Mouse (Mus musculus) heart, embryonic 13.5 days (tissue): ENCODE measurements around the gene Kras. TPM values are rescaled to one million over a fixed set of nuclear protein-coding genes. Genes with fewer than 3 reads are reported as not detected.

Experiments used
- ATAC-seq: fragments of 200-750 bp; cut with Nextera tagmentation; 2 replicates; pipeline ENCODE4 v1.8.0; 2017; ENCODE audit warnings: moderate TSS enrichment; ENCODE audit not compliant: insufficient number of reproducible peaks, low FRiP score, low TSS enrichment; ENCODE audit errors: extremely low read depth
- H3K27ac ChIP-seq: fragments of 300-500 bp; sonication (generic); replicated peaks from 2 replicates; pipeline ENCODE4 v1.5.1; 2015; ENCODE audit warnings: moderate library complexity, mild to moderate bottlenecking, inconsistent platforms
- H3K27me3 ChIP-seq: fragments of 300-500 bp; sonication (generic); replicated peaks from 2 replicates; pipeline ENCODE4 v1.6.1; 2015; ENCODE audit warnings: mild to moderate bottlenecking, inconsistent platforms
- H3K36me3 ChIP-seq: fragments of 300-500 bp; sonication (generic); 2 replicates; pipeline ENCODE4 v1.6.1; 2015; ENCODE audit warnings: mild to moderate bottlenecking, inconsistent platforms
- H3K4me1 ChIP-seq: fragments of 300-500 bp; sonication (generic); 2 replicates; pipeline ENCODE4 v1.6.1; 2015; ENCODE audit warnings: inconsistent platforms
- H3K4me2 ChIP-seq: fragments of 300-500 bp; sonication (generic); 2 replicates; pipeline ENCODE4 v1.6.1; 2015; ENCODE audit warnings: inconsistent platforms, mild to moderate bottlenecking, moderate library complexity
- H3K4me3 ChIP-seq: fragments of 300-500 bp; sonication (generic); 2 replicates; pipeline ENCODE4 v1.5.1; 2015; ENCODE audit warnings: moderate library complexity, mild to moderate bottlenecking, inconsistent platforms
- H3K9ac ChIP-seq: fragments of 300-500 bp; sonication (generic); 2 replicates; pipeline ENCODE4 v1.6.1; 2015; ENCODE audit warnings: inconsistent platforms, mild to moderate bottlenecking, moderate library complexity
- H3K9me3 ChIP-seq: fragments of 300-500 bp; sonication (generic); 2 replicates; pipeline ENCODE4 v1.6.1; 2016; ENCODE audit warnings: inconsistent platforms
- WGBS: fragments of 180-500 bp; shearing (Covaris S2); methylation state at CpG from one replicate; pipeline ENCODE4 v1.1.7; 2015; ENCODE audit warnings: mixed read lengths; 5-methylcytosine and 5-hydroxymethylcytosine counted together
- polyA plus RNA-seq: library from polyadenylated mRNA; unstranded; fragments of >200 nt; fragmentation: Nextera tagmentation; extraction: Ambion mirVana; gene quantifications from 2 replicates; pipeline ENCODE4 v1.2.1, GENCODE M21; 2015

Kras gene
- polyA plus RNA-seq, 1 experiment from 2014 or later = 33.9 TPM

DNA sequence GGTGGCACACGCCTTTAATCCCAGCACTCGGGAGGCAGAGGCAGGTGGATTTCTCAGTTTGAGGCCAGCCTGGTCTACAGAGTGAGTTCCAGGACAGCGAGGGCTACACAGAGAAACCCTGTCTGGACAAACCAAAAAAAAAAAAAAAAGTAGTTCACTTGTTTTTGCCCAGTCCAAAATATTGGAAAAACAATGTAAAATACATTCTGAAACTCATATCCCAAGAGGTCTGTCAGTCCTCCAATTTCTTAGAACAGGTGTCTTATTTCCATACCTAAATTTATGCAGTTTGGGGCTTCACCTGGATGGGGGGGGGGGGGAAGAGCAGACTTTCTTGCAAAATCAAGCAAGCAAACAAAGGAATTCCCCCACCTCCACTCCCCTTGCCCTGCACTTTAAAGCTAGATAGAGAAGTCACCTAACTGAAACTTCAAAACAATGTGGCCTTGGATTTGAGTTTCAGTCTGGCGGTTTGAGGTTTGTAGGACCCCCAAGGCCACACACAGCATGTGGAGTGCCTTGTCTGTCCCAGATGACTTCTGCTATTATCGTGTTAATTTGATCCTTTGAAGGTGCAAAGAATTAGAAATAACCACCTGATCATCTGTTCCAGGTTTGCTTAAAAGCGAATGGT lies 25.7 kb upstream of the Kras start:
- Histone ChIP-seq H3K27me3 (peaks cover 92% of the 10 kb centered on the region), H3K9me3 (no peaks in the 10 kb centered on the region), H3K9ac (peak overlapping the region; percentile 50), H3K36me3 (no peaks in the 10 kb centered on the region), H3K27ac (no peak overlapping the region), H3K4me3 (peak overlapping the region; percentile 31), H3K4me1 (peaks cover 15% of the 10 kb centered on the region), H3K4me2 (peak overlapping the region; percentile 65)
- WGBS = 40% methylated on average over 6 of the region's 6 CpGs
- ATAC-seq = no peak

DNA sequence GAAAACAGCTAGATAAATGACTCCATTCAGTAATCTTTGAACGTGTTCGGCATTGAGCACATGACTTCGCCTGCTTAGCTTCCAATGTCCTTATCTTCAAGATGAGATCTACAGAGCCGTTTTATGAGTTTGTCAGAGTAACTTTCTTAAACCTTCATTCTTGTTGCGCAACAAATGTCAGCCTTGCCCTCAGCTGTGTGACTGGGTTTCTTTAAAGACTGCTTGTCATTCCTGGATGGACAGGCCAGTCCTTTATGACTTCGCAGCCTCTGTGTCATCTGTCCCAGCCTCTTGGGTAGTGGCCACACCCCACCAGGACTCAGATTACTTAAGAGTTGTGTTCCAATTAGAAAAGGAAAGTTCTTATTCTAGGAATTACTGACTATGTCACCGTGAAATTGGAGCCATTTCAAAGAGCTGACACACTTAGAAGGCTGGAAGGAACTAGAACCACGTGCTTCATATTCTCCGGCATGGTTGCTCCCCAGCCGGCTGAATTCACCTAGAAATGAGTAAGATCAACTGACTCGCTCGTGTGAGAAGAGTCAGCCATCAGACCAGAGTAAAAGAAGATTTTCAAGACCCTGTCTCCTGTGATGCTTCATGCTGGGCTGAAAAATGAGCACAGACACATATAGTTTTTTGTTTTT lies 24.1 kb upstream of the Kras start:
- Histone ChIP-seq H3K4me2 (no peak overlapping the region), H3K27ac (no peak overlapping the region), H3K9me3 (no peaks in the 10 kb centered on the region), H3K4me3 (no peak overlapping the region), H3K9ac (no peak overlapping the region), H3K36me3 (no peaks in the 10 kb centered on the region), H3K27me3 (peaks cover 82% of the 10 kb centered on the region), H3K4me1 (peaks cover 19% of the 10 kb centered on the region)
- ATAC-seq = no peak
- WGBS = 70% methylated on average over 12 of the region's 12 CpGs

DNA sequence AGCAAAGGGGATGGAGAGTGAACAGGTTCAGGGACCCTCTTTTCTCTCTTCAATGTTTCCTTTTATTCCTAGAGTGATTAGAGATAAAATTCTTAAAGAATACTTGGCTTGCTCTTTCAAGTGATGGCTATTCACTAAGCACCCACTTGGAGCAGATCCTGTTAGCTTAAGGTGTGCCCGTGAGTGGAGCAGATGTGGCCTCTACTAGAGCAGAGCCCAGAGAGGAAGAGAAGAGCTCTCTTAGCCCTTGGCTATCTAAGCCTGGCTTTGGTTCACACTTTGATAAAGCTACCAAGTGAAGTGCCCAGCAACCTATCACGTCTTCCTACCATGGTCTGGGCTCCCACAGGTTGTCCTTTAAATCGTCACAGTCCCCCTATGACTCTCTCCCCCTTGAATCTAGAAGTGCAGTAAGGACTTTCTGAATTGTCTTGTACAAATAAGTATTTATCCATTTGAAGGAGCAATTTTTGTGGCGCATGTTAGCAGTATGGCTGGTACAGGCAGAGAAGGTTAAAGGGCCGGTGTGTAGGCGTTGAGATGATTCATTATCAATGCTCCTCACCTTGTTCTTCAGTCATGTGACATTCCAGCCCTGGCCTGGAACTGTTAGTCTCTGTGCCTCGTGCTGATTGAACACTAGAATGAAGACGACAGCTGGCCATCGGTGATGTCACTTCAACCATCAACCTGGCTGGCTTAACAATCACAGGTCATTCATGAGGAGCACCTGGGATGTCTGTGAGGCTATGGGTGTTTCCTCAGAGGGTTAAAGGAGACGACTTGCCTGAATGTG lies 22.3 kb upstream of the Kras start:
- Histone ChIP-seq H3K36me3 (no peaks in the 10 kb centered on the region), H3K27ac (no peak overlapping the region), H3K9ac (no peak overlapping the region), H3K4me2 (no peak overlapping the region), H3K27me3 (peaks cover 79% of the 10 kb centered on the region), H3K9me3 (no peaks in the 10 kb centered on the region), H3K4me1 (peaks cover 24% of the 10 kb centered on the region), H3K4me3 (no peak overlapping the region)
- WGBS = 58% methylated on average over 10 of the region's 10 CpGs
- ATAC-seq = no peak

DNA sequence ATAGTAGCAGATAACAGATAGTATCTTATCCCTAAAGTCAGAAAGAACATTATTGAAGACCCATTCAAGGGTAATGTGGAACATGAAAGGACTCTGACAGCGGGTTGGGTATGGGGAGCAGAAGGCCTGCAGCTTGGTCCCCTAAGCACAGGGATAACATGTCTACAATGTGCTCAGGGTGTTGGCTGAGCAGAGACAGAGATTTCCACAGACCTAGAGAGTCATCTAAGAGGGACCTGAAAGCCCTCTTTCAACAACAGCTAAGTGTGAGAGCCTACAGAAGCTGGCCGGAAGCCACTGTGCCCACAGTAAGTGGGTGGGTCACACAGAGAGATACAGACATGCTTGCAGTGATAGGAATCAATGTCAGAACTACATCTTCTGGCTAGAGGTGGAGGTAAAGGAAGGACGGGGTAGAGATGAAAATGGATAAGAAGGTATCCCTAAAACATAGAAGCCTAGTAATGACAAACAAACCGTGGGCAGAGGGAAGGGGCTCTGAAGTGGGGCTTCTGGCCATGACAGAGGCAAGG lies 19.3 kb upstream of the Kras start:
- Histone ChIP-seq H3K4me3 (no peak overlapping the region), H3K4me1 (0 out of 2 replicates have a peak, but pooled peaks cover 8% of the 10 kb centered on the region), H3K27me3 (peaks cover 77% of the 10 kb centered on the region), H3K9me3 (no peaks in the 10 kb centered on the region), H3K4me2 (no peak overlapping the region), H3K27ac (no peak overlapping the region), H3K9ac (no peak overlapping the region), H3K36me3 (no peaks in the 10 kb centered on the region)
- ATAC-seq = no peak
- 47% methylated on average over 4 of the region's 4 CpGs for whole genome bisulfite sequencing

- 0 out of 2 replicates have a peak, but pooled peaks cover 8% of the 10 kb centered on the region for H3K4me1 ChIP-seq
- H3K27me3 ChIP-seq = peaks cover 77% of the 10 kb centered on the region
Measured at GRCm38 (mm10) chr6:145267692-145268091, 17.7 kb upstream of the Kras start.

GRCm38 (mm10) chr6:145262314-145262713 lies 12.3 kb upstream of the Kras start:
- no peak overlapping the region for H3K9ac ChIP-seq
- WGBS = 83% methylated on average over 7 of the region's 7 CpGs

More at GRCm38 (mm10) chr6:145267692-145268091, 17.7 kb upstream of the Kras start:
- Histone ChIP-seq H3K4me2 (no peak overlapping the region), H3K4me3 (no peak overlapping the region), H3K27ac (no peak overlapping the region), H3K9me3 (no peaks in the 10 kb centered on the region), H3K36me3 (no peaks in the 10 kb centered on the region), H3K9ac (no peak overlapping the region)
- WGBS = 57% methylated on average over 6 of the region's 6 CpGs
- ATAC-seq = no peak

GRCm38 (mm10) chr6:145256701-145257073 lies 6.6 kb upstream of the Kras start:
- Histone ChIP-seq H3K4me2 (no peak overlapping the region), H3K4me3 (no peak overlapping the region), H3K27me3 (peaks cover 92% of the 10 kb centered on the region), H3K4me1 (0 out of 2 replicates have a peak, but pooled peaks cover 6% of the 10 kb centered on the region), H3K36me3 (no peaks in the 10 kb centered on the region), H3K9ac (no peak overlapping the region; the same call in 1 of the 2 replicates), H3K9me3 (no peaks in the 10 kb centered on the region), H3K27ac (no peak overlapping the region)
- WGBS = 33% methylated on average over 2 of the region's 2 CpGs
- ATAC-seq = no peak

More at GRCm38 (mm10) chr6:145262314-145262713, 12.3 kb upstream of the Kras start:
- no peak overlapping the region for H3K27ac ChIP-seq
- H3K4me3 ChIP-seq = no peak overlapping the region
- no peaks in the 10 kb centered on the region for H3K9me3 ChIP-seq
- peaks cover 93% of the 10 kb centered on the region for H3K27me3 ChIP-seq
- H3K4me1 ChIP-seq = no peaks in the 10 kb centered on the region
- H3K4me2 ChIP-seq = no peak overlapping the region
- ATAC-seq = no peak
- no peaks in the 10 kb centered on the region for H3K36me3 ChIP-seq

DNA sequence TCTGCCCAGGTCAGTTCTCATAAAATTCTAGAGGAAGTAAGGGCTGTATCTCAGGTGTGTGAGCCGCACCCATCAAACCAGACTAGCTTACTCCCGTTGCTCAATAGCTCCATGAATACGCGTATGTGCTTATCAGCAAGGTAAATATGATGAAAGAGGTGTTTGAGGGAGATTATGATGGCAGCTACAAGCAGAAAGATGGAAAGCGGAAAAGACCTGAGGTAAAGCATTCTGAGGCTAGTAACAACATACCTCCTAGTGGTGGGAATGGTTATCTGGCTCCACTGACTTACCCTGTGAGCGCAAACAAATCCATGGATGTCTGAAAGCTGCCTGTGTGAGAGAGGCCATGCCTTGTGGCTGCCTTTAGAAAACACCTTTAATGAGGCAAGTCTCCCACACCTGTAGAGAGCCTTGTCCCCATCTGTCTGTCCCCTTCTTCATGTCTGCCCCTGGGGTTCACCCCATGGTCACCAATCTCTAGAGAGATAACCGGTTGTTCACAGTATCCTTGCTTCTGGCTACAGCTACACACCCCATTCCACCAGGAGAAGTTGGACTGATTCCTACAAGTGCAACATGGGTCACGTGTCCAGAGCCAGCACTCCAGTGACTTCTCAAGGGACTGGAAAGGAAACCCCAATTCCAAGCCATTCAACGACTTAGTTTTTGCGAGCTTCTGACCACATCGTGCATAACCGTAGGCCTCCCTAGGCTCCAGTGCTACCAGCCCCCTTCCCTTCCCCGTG lies 6.1 kb upstream of the Kras start:
- no peak overlapping the region for H3K27ac ChIP-seq
- no peak for ATAC-seq
- H3K4me2 ChIP-seq = no peak overlapping the region
- peaks cover 7% of the 10 kb centered on the region; the same call in 1 of the 2 replicates for H3K4me1 ChIP-seq
- 67% methylated on average over 13 of the region's 13 CpGs for WGBS
- no peak overlapping the region for H3K4me3 ChIP-seq
- H3K9me3 ChIP-seq = no peaks in the 10 kb centered on the region
- H3K27me3 ChIP-seq = peaks cover 95% of the 10 kb centered on the region
- no peak overlapping the region for H3K9ac ChIP-seq
- no peaks in the 10 kb centered on the region for H3K36me3 ChIP-seq

- Histone ChIP-seq H3K27me3 (peaks cover 50% of the 10 kb centered on the region), H3K4me1 (peaks cover 28% of the 10 kb centered on the region), H3K27ac (peak overlapping the region; percentile 83), H3K4me2 (peak overlapping the region; percentile 89), H3K36me3 (peaks cover 6% of the 10 kb centered on the region), H3K9ac (peak overlapping the region; percentile 98), H3K4me3 (peak overlapping the region; percentile 91), H3K9me3 (no peaks in the 10 kb centered on the region)
- no peak for ATAC-seq
- WGBS = 15% methylated on average over 16 of the region's 16 CpGs
Measured at GRCm38 (mm10) chr6:145250820-145251219, 781 bp upstream of the Kras start.

DNA sequence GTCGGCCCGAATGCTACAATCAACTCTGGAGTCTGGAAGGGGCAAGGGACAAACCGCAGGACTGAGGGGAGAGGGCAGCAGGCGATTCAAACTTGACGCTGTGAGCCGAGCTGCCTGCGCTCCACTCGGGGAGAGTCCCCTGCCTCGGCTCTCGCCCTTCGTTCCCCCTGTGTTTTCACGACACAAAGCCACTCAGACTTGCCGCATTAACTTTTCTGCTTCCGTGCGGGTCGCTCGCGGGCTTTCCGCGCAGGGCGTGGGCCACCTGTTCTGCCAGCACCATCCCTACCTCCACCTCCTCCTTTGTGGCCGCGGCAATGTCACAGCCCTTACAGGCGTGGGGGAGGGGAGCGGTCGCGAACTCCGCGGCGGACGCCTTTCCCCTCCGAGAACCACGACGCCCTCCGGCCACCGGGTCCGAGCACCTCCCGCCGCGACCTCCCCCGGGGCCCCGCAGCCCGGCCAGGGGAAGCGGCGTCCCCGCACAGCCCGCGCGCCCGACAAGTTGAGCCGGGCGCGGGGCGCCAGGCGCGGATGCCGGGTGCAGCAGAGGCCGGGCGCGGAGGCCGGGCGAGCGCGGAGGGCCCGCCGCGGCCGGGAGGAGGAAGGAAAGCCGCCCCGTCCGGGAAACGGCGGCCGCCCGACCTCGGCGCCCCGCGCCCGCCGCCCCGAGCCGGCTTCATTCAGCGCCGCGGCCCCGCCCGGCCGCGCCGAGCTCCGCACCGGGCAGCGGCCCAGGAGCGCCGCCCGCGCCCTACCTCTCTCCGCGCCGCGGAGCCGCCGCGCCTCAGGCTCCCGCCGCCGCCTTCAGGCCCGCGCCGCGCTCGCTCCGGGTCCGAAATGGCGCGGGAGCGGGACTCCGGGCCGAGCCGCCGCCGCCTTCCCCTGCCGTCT lies 501 bp downstream of the Kras start:
- ATAC-seq = peak; percentile 66
- Histone ChIP-seq H3K36me3 (peaks cover 19% of the 10 kb centered on the region), H3K27me3 (peaks cover 39% of the 10 kb centered on the region), H3K4me2 (peak overlapping the region; percentile 89), H3K4me1 (peaks cover 28% of the 10 kb centered on the region), H3K9me3 (no peaks in the 10 kb centered on the region), H3K27ac (peak overlapping the region; percentile 83), H3K4me3 (peak overlapping the region; percentile 91), H3K9ac (peak overlapping the region; percentile 98)
- under 1% methylated on average over 70 of the region's 124 CpGs for WGBS
